Mouse (Mus musculus) forebrain, embryonic 16.5 days (tissue): ENCODE results near the gene Celf2. TPM values are rescaled to one million over a fixed set of nuclear protein-coding genes. Genes with fewer than 3 reads are reported as not detected.
"Not testable (repeated sequence)": the region's sequence is repeated elsewhere in the genome, so short reads cannot be mapped to it uniquely, and the experiment has no call there.

Experiments used
- ATAC-seq: fragments of 200-750 bp; cut with Nextera tagmentation; 2 replicates; pipeline ENCODE4 v1.8.0; 2017; ENCODE audit warnings: mild to moderate bottlenecking, moderate library complexity
- H3K27ac ChIP-seq: fragments of 300-500 bp; sonication (generic); 2 replicates; pipeline ENCODE4 v1.5.1; 2014; ENCODE audit warnings: low read length, control low read depth
- H3K27me3 ChIP-seq: fragments of 300-500 bp; sonication (generic); replicated peaks from 2 replicates; pipeline ENCODE4 v1.6.1; 2014; ENCODE audit warnings: low read length; ENCODE audit not compliant: control insufficient read depth, insufficient read depth
- H3K36me3 ChIP-seq: fragments of 300-500 bp; sonication (generic); 2 replicates; pipeline ENCODE4 v1.6.1; 2014; ENCODE audit not compliant: control insufficient read depth, insufficient read depth
- H3K4me1 ChIP-seq: fragments of 300-500 bp; sonication (generic); replicated peaks from 2 replicates; pipeline ENCODE4 v1.6.1; 2014; ENCODE audit warnings: low read length; ENCODE audit not compliant: control insufficient read depth, insufficient read depth
- H3K4me2 ChIP-seq: fragments of 300-500 bp; sonication (generic); 2 replicates; pipeline ENCODE4 v1.6.1; 2014; ENCODE audit warnings: mild to moderate bottlenecking, low read length, control low read depth
- H3K4me3 ChIP-seq: fragments of 300-500 bp; sonication (generic); replicated peaks from 2 replicates; pipeline ENCODE4 v1.5.1; 2014; ENCODE audit warnings: mild to moderate bottlenecking, low read length, control low read depth
- H3K9ac ChIP-seq: fragments of 300-500 bp; sonication (generic); replicated peaks from 2 replicates; pipeline ENCODE4 v1.6.1; 2014; ENCODE audit warnings: low read depth, low read length, control low read depth
- H3K9me3 ChIP-seq: fragments of 300-500 bp; sonication (generic); 2 replicates; pipeline ENCODE4 v1.6.1; 2016; ENCODE audit warnings: low read length; ENCODE audit not compliant: control insufficient read depth
- WGBS: fragments of 180-500 bp; shearing (Covaris S2); extraction: QIAGEN DNeasy Blood & Tissue Kit; methylation state at CpG from one replicate; pipeline ENCODE4 v1.1.7; 2014; 5-methylcytosine and 5-hydroxymethylcytosine counted together
- polyA plus RNA-seq: library from polyadenylated mRNA; unstranded; fragments of >200 nt; fragmentation: Nextera tagmentation; extraction: Ambion mirVana; gene quantifications from 2 replicates; pipeline ENCODE4 v1.2.1, GENCODE M21; 2015

Gene Celf2
- 319 and 348 TPM in 2 replicates for polyA plus RNA-seq

GRCm38 (mm10) chr2:7509463-7509862, at the start of gene Celf2:
Gene Celf2, minus strand, starts transcription at chr2:7509563.
- not testable (repeated sequence) for H3K4me2 ChIP-seq

GRCm38 (mm10) chr2:7555144-7555892, 46.0 kb upstream of the Celf2 start:
- Histone ChIP-seq H3K4me3 (no peak overlapping the region), H3K9ac (no peak overlapping the region), H3K4me2 (no peak overlapping the region), H3K36me3 (no peaks in the 10 kb centered on the region), H3K27ac (no peak overlapping the region), H3K4me1 (0 out of 2 replicates have a peak, but pooled peaks cover 2% of the 10 kb centered on the region), H3K27me3 (no peaks in the 10 kb centered on the region), H3K9me3 (no peaks in the 10 kb centered on the region)
- ATAC-seq, result peak; percentile 71
- 16% methylated on average over 4 of the region's 4 CpGs for WGBS

More at GRCm38 (mm10) chr2:7509463-7509862, at the start of gene Celf2:
- H3K36me3 ChIP-seq, ATAC-seq, H3K9me3 ChIP-seq, H3K4me1 ChIP-seq, H3K27me3 ChIP-seq, H3K4me3 ChIP-seq, H3K9ac ChIP-seq, H3K27ac ChIP-seq: not testable (repeated sequence)
- WGBS, result 99% methylated on average over 9 of the region's 9 CpGs

GRCm38 (mm10) chr2:7554601-7555000, 45.2 kb upstream of the Celf2 start:
- WGBS, result 50% methylated on average over 1 of the region's 1 CpGs
- no peak overlapping the region for H3K27ac ChIP-seq
- H3K9ac ChIP-seq, result no peak overlapping the region
- no peaks in the 10 kb centered on the region for H3K27me3 ChIP-seq
- H3K4me3 ChIP-seq, result no peak overlapping the region
- H3K36me3 ChIP-seq, result no peaks in the 10 kb centered on the region
- no peak for ATAC-seq
- H3K4me1 ChIP-seq, result 0 out of 2 replicates have a peak, but pooled peaks cover 2% of the 10 kb centered on the region
- no peaks in the 10 kb centered on the region for H3K9me3 ChIP-seq
- no peak overlapping the region for H3K4me2 ChIP-seq

GRCm38 (mm10) chr2:7552887-7553286, 43.5 kb upstream of the Celf2 start:
- no peak overlapping the region for H3K4me3 ChIP-seq
- H3K4me1 ChIP-seq, result peaks cover 7% of the 10 kb centered on the region; the same call in 1 of the 2 replicates
- H3K4me2 ChIP-seq, result no peak overlapping the region
- no peak for ATAC-seq
- H3K27ac ChIP-seq, result no peak overlapping the region
- no peaks in the 10 kb centered on the region for H3K9me3 ChIP-seq
- 47% methylated on average over 3 of the region's 3 CpGs for WGBS
- no peaks in the 10 kb centered on the region for H3K36me3 ChIP-seq
- no peaks in the 10 kb centered on the region for H3K27me3 ChIP-seq
- no peak overlapping the region for H3K9ac ChIP-seq

- no peak overlapping the region for H3K4me2 ChIP-seq
- WGBS, result 51% methylated on average over 4 of the region's 4 CpGs
- H3K9ac ChIP-seq, result no peak overlapping the region
- H3K4me3 ChIP-seq, result no peak overlapping the region
- H3K27me3 ChIP-seq, result no peaks in the 10 kb centered on the region
- no peak for ATAC-seq
- H3K36me3 ChIP-seq, result no peaks in the 10 kb centered on the region
- H3K9me3 ChIP-seq, result no peaks in the 10 kb centered on the region
- H3K27ac ChIP-seq, result no peak overlapping the region
- peaks cover 7% of the 10 kb centered on the region; the same call in 1 of the 2 replicates for H3K4me1 ChIP-seq
Observed at GRCm38 (mm10) chr2:7548886-7549285, 39.5 kb upstream of the Celf2 start.

GRCm38 (mm10) chr2:7534615-7535204, 25.3 kb upstream of the Celf2 start:
- no peak for ATAC-seq
- H3K4me1 ChIP-seq, result peaks cover 7% of the 10 kb centered on the region
- no peaks in the 10 kb centered on the region for H3K36me3 ChIP-seq
- no peaks in the 10 kb centered on the region for H3K27me3 ChIP-seq
- H3K4me2 ChIP-seq, result no peak overlapping the region
- no peak overlapping the region for H3K9ac ChIP-seq
- 91% methylated on average over 5 of the region's 5 CpGs for WGBS
- no peak overlapping the region for H3K4me3 ChIP-seq
- no peak overlapping the region for H3K27ac ChIP-seq
- no peaks in the 10 kb centered on the region for H3K9me3 ChIP-seq

- 75% methylated on average over 2 of the region's 2 CpGs for WGBS
- Histone ChIP-seq H3K4me2 (no peak overlapping the region), H3K9ac (no peak overlapping the region), H3K27me3 (no peaks in the 10 kb centered on the region), H3K36me3 (no peaks in the 10 kb centered on the region), H3K27ac (no peak overlapping the region), H3K9me3 (no peaks in the 10 kb centered on the region), H3K4me3 (no peak overlapping the region), H3K4me1 (peaks cover 7% of the 10 kb centered on the region)
- ATAC-seq, result no peak
Observed at GRCm38 (mm10) chr2:7534195-7534594, 24.8 kb upstream of the Celf2 start.

- no peak overlapping the region for H3K9ac ChIP-seq
Observed at GRCm38 (mm10) chr2:7531185-7531960, 22.0 kb upstream of the Celf2 start.

More at GRCm38 (mm10) chr2:7531185-7531960, 22.0 kb upstream of the Celf2 start:
- Histone ChIP-seq H3K27me3 (no peaks in the 10 kb centered on the region), H3K36me3 (no peaks in the 10 kb centered on the region), H3K9me3 (no peaks in the 10 kb centered on the region), H3K4me1 (peaks cover 7% of the 10 kb centered on the region), H3K4me3 (no peak overlapping the region), H3K4me2 (no peak overlapping the region), H3K27ac (no peak overlapping the region; the same call in 1 of the 2 replicates)
- ATAC-seq, result peak; percentile 43; the same call in 1 of the 2 replicates
- WGBS, result 50% methylated on average over 6 of the region's 6 CpGs
